Mouse (Mus musculus) embryonic facial prominence, embryonic 14.5 days (tissue): ENCODE measurements around the gene Adgrg7. TPM values are rescaled to one million over a fixed set of nuclear protein-coding genes. Genes with fewer than 3 reads are reported as not detected.

Source experiments
- ATAC-seq: fragments of 200-750 bp; cut with Nextera tagmentation; 2 replicates; pipeline ENCODE4 v1.8.0; 2017; ENCODE audit warnings: low read depth, moderate number of reproducible peaks, moderate TSS enrichment
- DNase-seq: peaks from one replicate; pipeline ENCODE4 v3.0.0-alpha.2; 2015; ENCODE audit warnings: low spot score
- H3K27ac ChIP-seq: fragments of 300-500 bp; sonication (generic); replicated peaks from 2 replicates; pipeline ENCODE4 v1.5.1; 2014; ENCODE audit warnings: low read depth, mild to moderate bottlenecking, low read length, moderate library complexity
- H3K27me3 ChIP-seq: fragments of 300-500 bp; sonication (generic); replicated peaks from 2 replicates; pipeline ENCODE4 v1.6.1; 2014; ENCODE audit warnings: low read length; ENCODE audit not compliant: control insufficient read depth, insufficient read depth
- H3K36me3 ChIP-seq: fragments of 300-500 bp; sonication (generic); 2 replicates; pipeline ENCODE4 v1.6.1; 2014; ENCODE audit warnings: low read length, mixed read lengths; ENCODE audit not compliant: control insufficient read depth, insufficient read depth
- H3K4me1 ChIP-seq: fragments of 300-500 bp; sonication (generic); 2 replicates; pipeline ENCODE4 v1.6.1; 2014; ENCODE audit warnings: antibody characterized with exemption, low read length; ENCODE audit not compliant: control insufficient read depth, insufficient read depth
- H3K4me2 ChIP-seq: fragments of 300-500 bp; sonication (generic); 2 replicates; pipeline ENCODE4 v1.6.1; 2014; ENCODE audit warnings: low read depth, mild to moderate bottlenecking, low read length, moderate library complexity, mixed read lengths
- H3K4me3 ChIP-seq: fragments of 300-500 bp; sonication (generic); 2 replicates; pipeline ENCODE4 v1.5.1; 2014; ENCODE audit warnings: low read depth, mild to moderate bottlenecking, low read length
- H3K9ac ChIP-seq: fragments of 300-500 bp; sonication (generic); 2 replicates; pipeline ENCODE4 v1.6.1; 2014; ENCODE audit warnings: low read depth, mild to moderate bottlenecking, low read length, moderate library complexity, mixed read lengths
- H3K9me3 ChIP-seq: fragments of 300-500 bp; sonication (generic); 2 replicates; pipeline ENCODE4 v1.6.1; 2016; ENCODE audit warnings: low read length; ENCODE audit not compliant: control insufficient read depth
- WGBS: fragments of 180-500 bp; shearing (Covaris S2); extraction: QIAGEN DNeasy Blood & Tissue Kit; methylation state at CpG from one replicate; pipeline ENCODE4 v1.1.7; 2014; 5-methylcytosine and 5-hydroxymethylcytosine counted together
- polyA plus RNA-seq: library from polyadenylated mRNA; unstranded; fragments of >200 nt; fragmentation: Nextera tagmentation; extraction: Ambion mirVana; gene quantifications from 2 replicates; pipeline ENCODE4 v1.2.1, GENCODE M21; 2014

The Adgrg7 gene
- polyA plus RNA-seq, 1 experiment from 2014 or later = not detected

DNA sequence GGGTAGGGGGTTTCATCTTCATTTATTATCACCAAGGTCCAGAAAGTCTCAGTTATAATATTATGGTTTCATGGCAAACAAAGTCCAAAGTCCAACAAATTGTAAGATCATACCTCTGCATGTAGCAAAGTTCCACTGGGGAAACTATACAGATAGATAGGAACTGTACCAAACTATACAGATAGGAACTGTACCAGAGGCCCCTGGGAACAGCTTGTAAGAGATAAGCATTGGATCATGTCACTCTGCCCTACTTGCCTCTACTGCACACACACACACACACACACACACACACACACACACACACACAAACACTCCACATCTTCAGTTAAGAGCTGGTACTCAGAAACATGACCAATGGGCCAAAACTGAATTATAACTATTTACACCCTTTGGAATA lies 76.6 kb downstream of the Adgrg7 start:
- no peak for ATAC-seq
- H3K4me1 ChIP-seq = peaks cover 10% of the 10 kb centered on the region; the same call in 1 of the 2 replicates

GRCm38 (mm10) chr16:56717224-56718200 lies 78.1 kb downstream of the Adgrg7 start, which contains the start of gene Tfg:
Gene Tfg (minus strand): TSS chr16:56717450.
- DNase-seq (peak; percentile 100), ATAC-seq (peak; percentile 98)
- under 1% methylated on average over 38 of the region's 62 CpGs for WGBS
- H3K36me3 ChIP-seq = peaks cover 2% of the 10 kb centered on the region; the same call in 1 of the 2 replicates
- peak within 1 kb of the TSS; percentile 83 for H3K4me3 ChIP-seq
- no peaks in the 10 kb centered on the region for H3K27me3 ChIP-seq
- H3K27ac ChIP-seq = peak within 1 kb of the TSS; percentile 99
- peak within 1 kb of the TSS; percentile 91 for H3K9ac ChIP-seq
- peaks cover 10% of the 10 kb centered on the region; the same call in 1 of the 2 replicates for H3K4me1 ChIP-seq
- H3K9me3 ChIP-seq = no peaks in the 10 kb centered on the region
- H3K4me2 ChIP-seq = peak within 1 kb of the TSS; percentile 78

More for the DNA sequence above, 76.6 kb downstream of the Adgrg7 start:
- no peak overlapping the region for H3K4me3 ChIP-seq
- no peak overlapping the region for H3K27ac ChIP-seq
- no peak for DNase-seq
- no peak overlapping the region for H3K9ac ChIP-seq
- no peaks in the 10 kb centered on the region for H3K36me3 ChIP-seq
- no peaks in the 10 kb centered on the region for H3K27me3 ChIP-seq
- H3K4me2 ChIP-seq = no peak overlapping the region
- no peaks in the 10 kb centered on the region for H3K9me3 ChIP-seq

DNA sequence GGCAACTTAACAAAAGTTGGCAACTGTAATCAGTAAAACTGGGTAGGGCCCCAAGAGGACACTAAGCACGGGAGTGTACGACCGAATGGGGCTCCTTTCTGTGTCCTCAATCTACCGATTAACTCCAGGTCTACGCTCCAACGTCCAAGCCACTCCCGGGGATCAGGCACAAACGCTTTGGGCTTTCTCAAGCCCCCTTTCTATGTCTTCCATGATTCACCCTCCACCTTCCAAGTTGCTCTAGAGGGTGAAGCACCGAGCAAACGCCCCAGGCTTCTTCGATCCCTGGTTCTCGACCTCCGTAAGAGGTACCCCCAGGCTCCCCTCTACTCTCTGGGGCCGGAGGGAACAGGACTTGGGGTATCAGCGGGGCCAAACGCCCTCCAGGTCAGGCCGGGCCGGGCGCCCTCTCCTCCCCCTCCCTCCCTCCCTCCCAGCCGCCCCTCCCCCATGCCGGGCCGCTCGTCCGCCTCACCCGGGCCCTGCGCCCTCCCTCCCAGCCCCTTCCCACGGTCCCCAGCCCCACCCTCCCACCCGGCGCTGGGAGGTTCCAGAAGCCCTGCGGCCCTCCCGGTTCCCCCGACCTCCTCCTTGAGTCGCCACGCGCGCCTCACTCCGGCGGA lies 79.0 kb downstream of the Adgrg7 start:
- H3K4me2 ChIP-seq = peak overlapping the region; percentile 78
- peak overlapping the region; percentile 83 for H3K4me3 ChIP-seq
- peaks cover 11% of the 10 kb centered on the region for H3K36me3 ChIP-seq
- H3K27ac ChIP-seq = peak overlapping the region; percentile 99
- no peaks in the 10 kb centered on the region for H3K27me3 ChIP-seq
- peaks cover 10% of the 10 kb centered on the region; the same call in 1 of the 2 replicates for H3K4me1 ChIP-seq
- 0% methylated on average over 19 of the region's 38 CpGs for WGBS
- DNase-seq (peak; percentile 36), ATAC-seq (peak; percentile 75)
- no peaks in the 10 kb centered on the region for H3K9me3 ChIP-seq
- peak overlapping the region; percentile 91 for H3K9ac ChIP-seq

DNA sequence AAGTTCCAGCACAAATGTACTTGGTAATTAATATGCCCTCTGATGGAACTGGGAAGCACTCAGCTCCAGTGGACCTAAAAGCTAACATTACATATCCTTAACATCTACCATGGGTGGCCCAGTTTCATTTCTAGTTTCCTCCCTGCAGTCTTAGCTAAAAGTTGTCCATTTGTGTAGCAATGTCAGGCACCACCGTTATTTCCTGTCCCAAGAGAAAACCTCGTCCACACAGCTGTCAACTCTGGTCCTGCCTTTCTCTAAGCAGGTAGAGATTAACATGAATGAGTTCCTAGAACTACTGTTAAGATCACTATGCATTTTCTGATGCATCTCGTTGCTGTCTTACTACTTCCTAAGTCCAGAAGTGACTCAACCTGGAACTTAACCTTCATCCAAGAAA lies 80.0 kb downstream of the Adgrg7 start:
- DNase-seq (no peak), ATAC-seq (no peak)
- peaks cover 10% of the 10 kb centered on the region; the same call in 1 of the 2 replicates for H3K4me1 ChIP-seq
- peaks cover 21% of the 10 kb centered on the region for H3K36me3 ChIP-seq
- H3K9me3 ChIP-seq = no peaks in the 10 kb centered on the region
- H3K4me2 ChIP-seq = peak overlapping the region; percentile 78
- peak overlapping the region; percentile 83 for H3K4me3 ChIP-seq
- H3K27ac ChIP-seq = no peak overlapping the region
- no peaks in the 10 kb centered on the region for H3K27me3 ChIP-seq
- peak overlapping the region; percentile 22; the same call in 1 of the 2 replicates for H3K9ac ChIP-seq
- WGBS = 61% methylated on average over 3 of the region's 3 CpGs

GRCm38 (mm10) chr16:56710071-56710470 lies 85.6 kb downstream of the Adgrg7 start:
- Histone ChIP-seq H3K27me3 (no peaks in the 10 kb centered on the region), H3K27ac (no peak overlapping the region), H3K9me3 (no peaks in the 10 kb centered on the region), H3K4me1 (no peaks in the 10 kb centered on the region), H3K9ac (no peak overlapping the region), H3K4me2 (no peak overlapping the region), H3K36me3 (peaks cover 64% of the 10 kb centered on the region), H3K4me3 (no peak overlapping the region)
- WGBS = 95% methylated on average over 3 of the region's 3 CpGs
- no peak for ATAC-seq
- DNase-seq = no peak

DNA sequence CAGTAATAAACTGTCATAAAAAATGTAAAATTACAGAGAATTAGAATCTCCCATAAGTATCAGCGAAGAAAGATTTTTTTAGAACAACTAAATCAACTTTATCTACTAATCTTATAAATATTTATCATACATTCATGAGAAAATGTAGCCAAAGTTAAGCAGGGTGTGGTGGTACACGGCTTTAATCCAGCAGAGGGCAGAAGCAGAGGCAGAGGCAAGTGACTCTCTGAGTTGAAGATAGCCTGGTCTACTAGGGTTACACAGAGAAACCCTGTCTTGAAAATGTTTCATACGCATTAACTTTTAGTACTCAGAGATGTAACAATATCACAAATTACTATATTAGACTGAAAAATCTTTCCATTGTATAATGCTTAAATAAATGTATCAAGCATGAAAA lies 89.9 kb downstream of the Adgrg7 start:
- H3K4me1 ChIP-seq = no peaks in the 10 kb centered on the region
- WGBS = 89% methylated on average over 3 of the region's 3 CpGs
- no peak for ATAC-seq

DNA sequence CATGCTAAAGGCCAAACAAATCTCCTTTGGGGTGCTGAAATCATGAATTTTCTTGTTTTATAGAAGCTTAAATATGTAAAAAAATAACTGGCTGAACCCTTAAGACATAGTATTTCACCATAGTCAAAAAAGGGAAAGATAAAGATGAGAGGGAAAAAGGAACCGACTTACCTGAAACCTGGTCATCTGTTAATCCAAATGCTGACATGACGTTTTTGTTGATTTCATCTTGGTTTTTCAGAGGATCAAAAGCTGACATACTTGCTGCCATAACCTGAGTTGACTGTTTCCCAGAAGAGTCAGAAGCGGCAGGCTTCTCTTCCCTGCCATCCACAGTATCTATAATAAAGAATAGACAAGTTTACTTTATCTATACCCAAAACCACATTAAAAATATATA lies 94.8 kb downstream of the Adgrg7 start:
- Histone ChIP-seq H3K4me2 (no peak overlapping the region), H3K27me3 (no peaks in the 10 kb centered on the region), H3K27ac (no peak overlapping the region), H3K4me1 (no peaks in the 10 kb centered on the region), H3K9ac (no peak overlapping the region), H3K36me3 (peaks cover 57% of the 10 kb centered on the region), H3K4me3 (no peak overlapping the region), H3K9me3 (no peaks in the 10 kb centered on the region)
- 89% methylated on average over 3 of the region's 3 CpGs for WGBS
- no peak for ATAC-seq
- DNase-seq = no peak

More for the DNA sequence above, 89.9 kb downstream of the Adgrg7 start:
- H3K27me3 ChIP-seq = no peaks in the 10 kb centered on the region
- no peak overlapping the region for H3K27ac ChIP-seq
- H3K9me3 ChIP-seq = no peaks in the 10 kb centered on the region
- H3K9ac ChIP-seq = no peak overlapping the region
- no peak for DNase-seq
- H3K4me3 ChIP-seq = no peak overlapping the region
- no peak overlapping the region for H3K4me2 ChIP-seq
- H3K36me3 ChIP-seq = peaks cover 71% of the 10 kb centered on the region

DNA sequence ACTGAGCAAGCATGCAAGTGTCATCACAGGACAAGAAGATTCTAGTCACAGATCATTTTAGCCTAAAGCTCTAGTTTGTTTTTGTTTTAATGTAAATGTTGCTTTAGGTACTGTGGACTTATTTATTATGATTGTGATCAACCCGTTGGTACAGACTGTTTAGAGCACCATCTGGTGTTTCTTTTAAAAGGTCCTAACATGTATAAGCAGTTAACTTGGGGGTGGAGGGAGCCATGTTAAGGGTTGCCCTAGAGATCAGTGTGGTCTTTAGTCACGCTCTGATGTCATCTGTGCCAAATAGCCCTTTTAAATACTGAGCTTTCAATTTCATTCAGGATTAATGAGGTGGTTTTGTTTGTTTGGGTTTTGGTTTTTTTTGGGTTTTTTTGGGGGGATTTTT lies 99.2 kb downstream of the Adgrg7 start:
- Histone ChIP-seq H3K4me2 (no peak overlapping the region), H3K27ac (no peak overlapping the region), H3K36me3 (peaks cover 64% of the 10 kb centered on the region), H3K27me3 (no peaks in the 10 kb centered on the region), H3K4me1 (no peaks in the 10 kb centered on the region), H3K4me3 (no peak overlapping the region), H3K9ac (no peak overlapping the region), H3K9me3 (no peaks in the 10 kb centered on the region)
- 68% methylated on average over 2 of the region's 2 CpGs for WGBS
- no peak for ATAC-seq
- no peak for DNase-seq
